Mouse (Mus musculus): ENCODE data around the gene St6galnac4. TPM values are rescaled to one million over a fixed set of nuclear protein-coding genes. Genes with fewer than 3 reads are reported as not detected.

St6galnac4 gene
- polyA plus RNA-seq, 1 experiment from 2014 or later = 36.5 TPM

GRCm38 (mm10) chr2:32585149-32585714, 1.7 kb upstream of the St6galnac4 start:
- Histone ChIP-seq H3K9me3 (replicated peaks) (no peaks in the 10 kb centered on the region), H3K9ac (no peak overlapping the region), H3K27ac (replicated peaks) (no peak overlapping the region), H3K27me3 (peaks cover 10% of the 10 kb centered on the region; the same call in 1 of the 2 replicates), H3K4me3 (replicated peaks) (no peak overlapping the region), H3K36me3 (0 out of 2 replicates have a peak, but pooled peaks cover 6% of the 10 kb centered on the region), H3K4me2 (replicated peaks) (no peak overlapping the region), H3K4me1 (peaks cover 38% of the 10 kb centered on the region)
- no peak for ATAC-seq (ENCODE audit: insufficient number of reproducible peaks, low FRiP score, low TSS enrichment, low read depth)
- 81% methylated on average over 7 of the region's 7 CpGs for WGBS

- H3K9ac ChIP-seq = peak overlapping the region; percentile 68
- H3K4me2 ChIP-seq (replicated peaks) = peak overlapping the region; percentile 76
- H3K4me3 ChIP-seq (replicated peaks) = peak overlapping the region; percentile 64
- peak overlapping the region; percentile 65 for H3K27ac ChIP-seq (replicated peaks)
- H3K27me3 ChIP-seq = peaks cover 4% of the 10 kb centered on the region; the same call in 1 of the 2 replicates
- ATAC-seq (ENCODE audit: insufficient number of reproducible peaks, low FRiP score, low TSS enrichment, low read depth) = no peak
- H3K9me3 ChIP-seq (replicated peaks) = no peaks in the 10 kb centered on the region
- 25% methylated on average over 9 of the region's 9 CpGs for WGBS
- H3K36me3 ChIP-seq = 0 out of 2 replicates have a peak, but pooled peaks cover 7% of the 10 kb centered on the region
- peaks cover 40% of the 10 kb centered on the region for H3K4me1 ChIP-seq
Observed at GRCm38 (mm10) chr2:32587731-32588321, 931 bp downstream of the St6galnac4 start.

- H3K9ac ChIP-seq = no peak overlapping the region
- no peak for ATAC-seq (ENCODE audit: insufficient number of reproducible peaks, low FRiP score, low TSS enrichment, low read depth)
- WGBS = 62% methylated on average over 11 of the region's 11 CpGs
- no peak overlapping the region; the same call in 1 of the 2 replicates for H3K27ac ChIP-seq (replicated peaks)
- no peak overlapping the region for H3K4me3 ChIP-seq (replicated peaks)
- H3K9me3 ChIP-seq (replicated peaks) = no peaks in the 10 kb centered on the region
- no peak overlapping the region for H3K4me2 ChIP-seq (replicated peaks)
- peaks cover 18% of the 10 kb centered on the region for H3K36me3 ChIP-seq
- peaks cover 34% of the 10 kb centered on the region for H3K4me1 ChIP-seq
- H3K27me3 ChIP-seq = no peaks in the 10 kb centered on the region
Observed at GRCm38 (mm10) chr2:32589213-32589795, 2.4 kb downstream of the St6galnac4 start.

GRCm38 (mm10) chr2:32590224-32590623, 3.3 kb downstream of the St6galnac4 start:
- peaks cover 34% of the 10 kb centered on the region for H3K4me1 ChIP-seq
- H3K36me3 ChIP-seq = peaks cover 26% of the 10 kb centered on the region
- H3K9me3 ChIP-seq (replicated peaks) = no peaks in the 10 kb centered on the region
- 78% methylated on average over 10 of the region's 10 CpGs for WGBS
- H3K27ac ChIP-seq (replicated peaks) = no peak overlapping the region
- no peak overlapping the region for H3K4me2 ChIP-seq (replicated peaks)
- no peak for ATAC-seq (ENCODE audit: insufficient number of reproducible peaks, low FRiP score, low TSS enrichment, low read depth)
- H3K4me3 ChIP-seq (replicated peaks) = no peak overlapping the region
- H3K27me3 ChIP-seq = no peaks in the 10 kb centered on the region
- H3K9ac ChIP-seq = no peak overlapping the region

GRCm38 (mm10) chr2:32591249-32591648, 4.4 kb downstream of the St6galnac4 start:
- no peaks in the 10 kb centered on the region for H3K9me3 ChIP-seq (replicated peaks)
- no peak overlapping the region for H3K4me3 ChIP-seq (replicated peaks)
- H3K4me2 ChIP-seq (replicated peaks) = no peak overlapping the region
- H3K9ac ChIP-seq = no peak overlapping the region
- H3K36me3 ChIP-seq = peaks cover 29% of the 10 kb centered on the region
- 68% methylated on average over 6 of the region's 6 CpGs for WGBS
- no peak overlapping the region for H3K27ac ChIP-seq (replicated peaks)
- ATAC-seq (ENCODE audit: insufficient number of reproducible peaks, low FRiP score, low TSS enrichment, low read depth) = no peak
- H3K27me3 ChIP-seq = no peaks in the 10 kb centered on the region
- H3K4me1 ChIP-seq = peaks cover 34% of the 10 kb centered on the region

- Histone ChIP-seq H3K27me3 (no peaks in the 10 kb centered on the region), H3K4me2 (replicated peaks) (no peak overlapping the region), H3K36me3 (peaks cover 35% of the 10 kb centered on the region), H3K9ac (no peak overlapping the region), H3K4me3 (replicated peaks) (no peak overlapping the region), H3K27ac (replicated peaks) (no peak overlapping the region), H3K9me3 (replicated peaks) (no peaks in the 10 kb centered on the region), H3K4me1 (peaks cover 6% of the 10 kb centered on the region)
- WGBS = 90% methylated on average over 13 of the region's 13 CpGs
- no peak for ATAC-seq (ENCODE audit: insufficient number of reproducible peaks, low FRiP score, low TSS enrichment, low read depth)
Observed at GRCm38 (mm10) chr2:32596725-32597124, 9.8 kb downstream of the St6galnac4 start.

- H3K27me3 ChIP-seq = no peaks in the 10 kb centered on the region
- H3K36me3 ChIP-seq = peaks cover 35% of the 10 kb centered on the region
- H3K4me2 ChIP-seq (replicated peaks) = no peak overlapping the region
- H3K4me1 ChIP-seq = peaks cover 12% of the 10 kb centered on the region
- 93% methylated on average over 5 of the region's 5 CpGs for WGBS
- H3K9ac ChIP-seq = no peak overlapping the region
- H3K4me3 ChIP-seq (replicated peaks) = no peak overlapping the region
- ATAC-seq (ENCODE audit: insufficient number of reproducible peaks, low FRiP score, low TSS enrichment, low read depth) = no peak
- H3K9me3 ChIP-seq (replicated peaks) = no peaks in the 10 kb centered on the region
- H3K27ac ChIP-seq (replicated peaks) = no peak overlapping the region
Observed at GRCm38 (mm10) chr2:32597248-32597647, 10.4 kb downstream of the St6galnac4 start.

- H3K4me3 ChIP-seq (replicated peaks) = no peak overlapping the region
- H3K4me1 ChIP-seq = peaks cover 16% of the 10 kb centered on the region
- no peak overlapping the region for H3K9ac ChIP-seq
- no peaks in the 10 kb centered on the region for H3K27me3 ChIP-seq
- 89% methylated on average over 5 of the region's 5 CpGs for WGBS
- no peak for ATAC-seq (ENCODE audit: insufficient number of reproducible peaks, low FRiP score, low TSS enrichment, low read depth)
- no peak overlapping the region for H3K27ac ChIP-seq (replicated peaks)
- H3K4me2 ChIP-seq (replicated peaks) = no peak overlapping the region
- H3K9me3 ChIP-seq (replicated peaks) = no peaks in the 10 kb centered on the region
- H3K36me3 ChIP-seq = peaks cover 35% of the 10 kb centered on the region
Observed at GRCm38 (mm10) chr2:32597699-32598098, 10.8 kb downstream of the St6galnac4 start.

- H3K36me3 ChIP-seq = peaks cover 32% of the 10 kb centered on the region
- H3K27me3 ChIP-seq = no peaks in the 10 kb centered on the region
- no peak overlapping the region for H3K27ac ChIP-seq (replicated peaks)
- no peak overlapping the region for H3K9ac ChIP-seq
- H3K4me1 ChIP-seq = peaks cover 16% of the 10 kb centered on the region
- no peaks in the 10 kb centered on the region for H3K9me3 ChIP-seq (replicated peaks)
- H3K4me3 ChIP-seq (replicated peaks) = no peak overlapping the region
- no peak for ATAC-seq (ENCODE audit: insufficient number of reproducible peaks, low FRiP score, low TSS enrichment, low read depth)
- 86% methylated on average over 8 of the region's 8 CpGs for WGBS
- no peak overlapping the region for H3K4me2 ChIP-seq (replicated peaks)
Observed at GRCm38 (mm10) chr2:32598506-32598905, 11.6 kb downstream of the St6galnac4 start.

- H3K27ac ChIP-seq (replicated peaks) = no peak within 1 kb of the TSS
- ATAC-seq (ENCODE audit: insufficient number of reproducible peaks, low FRiP score, low TSS enrichment, low read depth) = no peak
- peaks cover 16% of the 10 kb centered on the region for H3K4me1 ChIP-seq
- H3K4me2 ChIP-seq (replicated peaks) = no peak within 1 kb of the TSS
- peaks cover 23% of the 10 kb centered on the region for H3K36me3 ChIP-seq
- no peaks in the 10 kb centered on the region for H3K9me3 ChIP-seq (replicated peaks)
- 93% methylated on average over 3 of the region's 3 CpGs for WGBS
- no peaks in the 10 kb centered on the region for H3K27me3 ChIP-seq
- no peak within 1 kb of the TSS for H3K9ac ChIP-seq
- H3K4me3 ChIP-seq (replicated peaks) = no peak within 1 kb of the TSS
Observed at GRCm38 (mm10) chr2:32599409-32599808, 12.5 kb downstream of the St6galnac4 start, which contains the start of gene St6galnac6. Gene St6galnac6 (plus strand): TSS chr2:32599709.

GRCm38 (mm10) chr2:32601417-32602065, 14.6 kb downstream of the St6galnac4 start:
- no peak overlapping the region for H3K9ac ChIP-seq
- H3K4me2 ChIP-seq (replicated peaks) = no peak overlapping the region
- ATAC-seq (ENCODE audit: insufficient number of reproducible peaks, low FRiP score, low TSS enrichment, low read depth) = 0 out of 2 replicates have a peak, but pooled peaks have one; percentile 7
- H3K4me1 ChIP-seq = peaks cover 16% of the 10 kb centered on the region
- no peaks in the 10 kb centered on the region for H3K9me3 ChIP-seq (replicated peaks)
- no peak overlapping the region for H3K4me3 ChIP-seq (replicated peaks)
- H3K27me3 ChIP-seq = no peaks in the 10 kb centered on the region
- H3K36me3 ChIP-seq = peaks cover 11% of the 10 kb centered on the region
- WGBS = 24% methylated on average over 8 of the region's 8 CpGs
- peak overlapping the region; percentile 76; the same call in 1 of the 2 replicates for H3K27ac ChIP-seq (replicated peaks)
